Mouse (Mus musculus) urinary bladder, postnatal 4 days (tissue): ENCODE measurements around the gene Bclaf1.

Source experiments
- DNase-seq, 2 experiments: peaks; one replicate each; pipeline ENCODE4 v3.0.0; 2021 to 2022; ENCODE audit warnings: low spot score in 2 of 2

Bclaf1 gene

GRCm38 (mm10) chr10:20311918-20312735 lies at the start of gene Bclaf1:
Gene Bclaf1, plus strand, starts transcription at chr10:20312469.
- peak; percentile 100 for DNase-seq

- DNase-seq: no peak
Observed at GRCm38 (mm10) chr10:20262896-20263295, 49.4 kb upstream of the Bclaf1 start.

GRCm38 (mm10) chr10:20264479-20264878 lies 47.8 kb upstream of the Bclaf1 start:
- DNase-seq: no peak

GRCm38 (mm10) chr10:20267032-20267431 lies 45.2 kb upstream of the Bclaf1 start:
- DNase-seq: no peak

GRCm38 (mm10) chr10:20268945-20269344 lies 43.3 kb upstream of the Bclaf1 start:
- DNase-seq: no peak

GRCm38 (mm10) chr10:20272380-20272779 lies 39.9 kb upstream of the Bclaf1 start:
- DNase-seq: no peak

- DNase-seq: no peak
Observed at GRCm38 (mm10) chr10:20273278-20273677, 39.0 kb upstream of the Bclaf1 start.

- DNase-seq: no peak
Observed at GRCm38 (mm10) chr10:20274022-20274421, 38.2 kb upstream of the Bclaf1 start.

- no peak for DNase-seq
Observed at GRCm38 (mm10) chr10:20281456-20281855, 30.8 kb upstream of the Bclaf1 start.

- no peak for DNase-seq
Observed at GRCm38 (mm10) chr10:20285289-20285975, 26.8 kb upstream of the Bclaf1 start.

GRCm38 (mm10) chr10:20285994-20286836 lies 26.1 kb upstream of the Bclaf1 start:
- no peak for DNase-seq

GRCm38 (mm10) chr10:20287369-20287768 lies 24.9 kb upstream of the Bclaf1 start:
- DNase-seq: no peak

- DNase-seq: peak; percentile 52 to 86
Observed at GRCm38 (mm10) chr10:20290467-20290883, 21.8 kb upstream of the Bclaf1 start.

GRCm38 (mm10) chr10:20295961-20296360 lies 16.3 kb upstream of the Bclaf1 start:
- no peak for DNase-seq

GRCm38 (mm10) chr10:20298152-20298920 lies 13.9 kb upstream of the Bclaf1 start:
- DNase-seq: no peak

- DNase-seq: no peak
Observed at GRCm38 (mm10) chr10:20299114-20299513, 13.2 kb upstream of the Bclaf1 start.

- DNase-seq: no peak
Observed at GRCm38 (mm10) chr10:20310969-20311769, 1.1 kb upstream of the Bclaf1 start.

GRCm38 (mm10) chr10:20312736-20313301 lies 550 bp downstream of the Bclaf1 start:
- peak; percentile 87 to 92 for DNase-seq

- no peak for DNase-seq
Observed at GRCm38 (mm10) chr10:20313447-20313846, 1.2 kb downstream of the Bclaf1 start.

GRCm38 (mm10) chr10:20313941-20314340 lies 1.7 kb downstream of the Bclaf1 start:
- no peak for DNase-seq
